Mouse (Mus musculus): ENCODE measurements around the gene Slc2a2. TPM values are rescaled to one million over a fixed set of nuclear protein-coding genes. Genes with fewer than 3 reads are reported as not detected.
A peak's percentile ranks its signal among the peaks of the same experiment; 100 is the strongest.
"Not testable (repeated sequence)": the region's sequence is repeated elsewhere in the genome, so short reads cannot be mapped to it uniquely, and the experiment has no call there.

Slc2a2 gene
- total RNA-seq, 2 experiments from 2014 or later: not detected

DNA sequence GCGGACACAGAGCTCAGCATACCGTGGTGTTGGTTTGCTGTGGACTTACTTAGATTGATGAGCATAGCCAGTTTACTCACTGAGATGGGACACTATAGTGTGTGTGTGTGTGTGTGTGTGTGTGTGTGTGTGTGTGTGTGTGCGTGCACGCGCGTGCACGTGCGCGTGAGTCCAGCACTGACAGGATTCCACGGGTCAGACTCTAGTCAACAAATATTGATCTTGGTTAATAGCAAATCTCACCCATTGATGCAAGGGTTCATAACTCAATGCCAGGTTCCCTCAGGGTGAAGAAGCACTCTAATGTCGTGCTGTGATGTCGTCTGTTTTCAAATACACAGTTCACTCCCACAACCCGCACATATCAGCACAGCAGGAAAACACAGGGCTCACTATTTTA lies 27.5 kb downstream of the Slc2a2 start:
- DNase-seq (ENCODE audit: extremely low spot score in 1 of 2, low spot score in 1 of 2): no peak

DNA sequence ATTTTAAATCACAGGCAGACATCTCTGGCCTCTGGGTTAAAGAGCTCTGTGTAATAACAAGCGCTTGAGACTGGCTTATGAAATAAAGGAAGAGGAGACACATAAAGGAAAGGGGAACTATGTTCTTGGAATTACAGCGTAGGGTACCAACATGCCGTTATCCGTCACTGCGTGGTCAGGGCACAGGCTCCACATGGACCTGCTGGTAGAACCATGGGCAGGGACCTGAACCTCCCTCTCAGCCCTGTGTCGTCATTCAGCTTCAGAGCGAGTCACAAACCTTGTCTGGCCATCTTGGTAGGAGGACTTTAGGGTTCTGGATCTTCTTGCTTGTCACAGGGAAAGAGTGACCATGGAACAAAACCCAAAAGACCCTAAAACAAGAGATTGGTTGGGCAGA lies 28.7 kb downstream of the Slc2a2 start:
- no peak for DNase-seq (ENCODE audit: extremely low spot score in 1 of 2, low spot score in 1 of 2)

GRCm38 (mm10) chr3:28734712-28735111 lies 37.0 kb downstream of the Slc2a2 start:
- no peak for DNase-seq (ENCODE audit: extremely low spot score in 1 of 2, low spot score in 1 of 2)

DNA sequence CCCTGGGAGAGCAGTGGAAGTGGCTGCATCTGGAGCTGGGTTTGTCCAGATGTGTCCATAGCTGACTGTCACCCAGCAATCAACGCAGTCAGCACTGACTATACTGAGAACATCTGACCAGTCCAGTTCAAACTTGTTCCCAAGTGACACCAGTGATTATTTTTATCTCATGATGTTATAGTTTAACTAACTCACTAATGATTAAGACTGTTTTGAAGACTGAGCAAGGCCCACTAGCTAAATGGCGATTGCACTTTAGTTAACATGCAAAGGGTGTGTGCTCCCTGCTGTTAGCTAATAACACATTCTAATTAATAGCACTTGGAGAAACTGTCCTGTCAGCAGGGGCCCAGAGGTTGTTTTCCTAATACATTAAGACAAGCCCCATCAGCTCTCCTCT lies 39.3 kb downstream of the Slc2a2 start:
- no peak for DNase-seq (ENCODE audit: extremely low spot score in 1 of 2, low spot score in 1 of 2)

DNA sequence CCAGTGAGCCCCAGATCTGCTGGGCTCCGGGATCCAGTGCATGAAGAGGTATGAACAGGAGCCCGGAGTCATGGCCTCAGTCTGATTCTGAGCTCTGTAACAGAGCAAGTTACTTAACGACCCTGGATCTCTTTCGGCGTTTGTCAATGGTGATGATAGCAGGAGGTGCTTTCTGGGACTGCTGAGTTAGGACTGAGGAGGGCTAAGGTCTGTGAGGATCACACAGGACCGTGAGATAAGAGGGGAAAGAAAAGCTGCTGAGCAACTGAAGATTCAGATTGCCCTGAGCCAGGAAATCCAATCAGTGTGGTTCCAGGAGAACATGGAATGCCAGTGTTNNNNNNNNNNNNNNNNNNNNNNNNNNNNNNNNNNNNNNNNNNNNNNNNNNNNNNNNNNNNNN lies 42.6 kb downstream of the Slc2a2 start:
- DNase-seq (ENCODE audit: extremely low spot score in 1 of 2, low spot score in 1 of 2): no peak

DNA sequence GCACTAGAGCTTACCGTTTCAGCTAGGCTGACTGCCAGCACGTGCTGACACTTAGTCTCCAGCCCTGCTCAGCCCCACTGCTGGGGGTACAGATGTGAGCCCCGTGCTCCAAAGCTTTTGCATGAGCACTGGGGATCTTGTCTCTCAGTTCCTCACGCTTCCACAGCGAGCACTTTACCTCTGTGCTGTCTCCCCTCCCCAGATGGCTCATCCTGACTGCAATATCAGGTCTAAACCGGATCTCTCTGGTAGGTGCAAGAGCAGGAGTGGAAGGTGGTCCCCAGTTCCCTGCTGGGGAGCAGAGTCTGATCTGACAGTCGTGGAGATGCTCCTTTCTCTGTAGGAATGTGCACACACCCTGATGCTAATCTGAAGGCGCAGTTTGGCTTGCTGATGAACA lies 45.5 kb downstream of the Slc2a2 start:
- DNase-seq (ENCODE audit: extremely low spot score in 1 of 2, low spot score in 1 of 2): no peak

DNA sequence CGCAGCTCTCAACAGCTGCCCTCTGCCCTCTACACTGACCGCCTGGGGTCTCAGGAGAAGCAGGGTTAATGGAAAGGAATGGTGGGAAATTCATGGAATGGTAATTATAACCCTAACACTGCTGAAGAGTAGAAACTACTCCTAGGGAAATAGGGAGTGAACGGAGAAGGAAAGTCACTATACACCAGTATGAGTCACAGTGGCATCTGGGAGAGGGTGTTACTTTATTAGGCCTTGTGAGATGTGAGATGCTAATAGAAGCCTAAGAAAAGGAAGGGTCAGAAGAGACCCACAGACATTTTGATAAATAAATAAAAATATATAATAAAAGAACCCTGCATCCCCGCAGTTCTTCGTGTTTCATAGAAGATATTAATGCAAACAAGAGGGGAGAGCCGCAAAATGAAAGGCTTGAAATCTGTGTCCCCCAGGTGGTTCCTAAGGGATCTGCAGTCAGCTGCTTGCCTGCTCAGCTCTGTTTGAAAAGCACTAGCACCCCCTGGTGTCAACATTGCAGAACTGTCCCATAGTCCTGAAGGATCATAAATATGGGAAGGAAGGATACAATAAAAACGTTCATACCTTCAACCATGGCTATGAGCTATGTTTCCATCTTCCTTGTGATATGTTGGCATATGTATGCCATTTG lies 48.3 kb downstream of the Slc2a2 start:
- DNase-seq (ENCODE audit: extremely low spot score in 1 of 2, low spot score in 1 of 2): peak; percentile 19 to 69

DNA sequence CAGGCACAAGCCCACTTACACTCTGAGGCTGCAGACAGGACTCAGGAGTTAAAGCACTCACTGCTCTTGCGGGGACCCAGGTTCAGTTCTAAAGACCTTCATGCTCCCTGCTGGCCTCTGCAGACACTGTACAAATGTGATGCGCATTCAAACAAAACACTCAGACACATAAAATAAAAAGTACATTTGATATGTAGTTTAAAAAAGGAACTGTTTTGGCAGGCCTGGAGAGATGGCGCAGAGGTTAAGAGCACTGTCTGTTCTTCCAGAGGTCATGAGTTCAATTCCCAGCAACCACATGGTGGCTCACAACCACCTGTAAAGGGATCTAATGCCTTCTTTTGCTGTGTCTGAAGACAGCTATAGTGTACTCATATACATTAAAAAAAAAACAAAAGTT lies 50.4 kb downstream of the Slc2a2 start:
- DNase-seq (ENCODE audit: extremely low spot score in 1 of 2, low spot score in 1 of 2): no peak

- DNase-seq (ENCODE audit: extremely low spot score in 1 of 2, low spot score in 1 of 2): no peak
These were observed 51.3 kb downstream of the Slc2a2 start for GRCm38 (mm10) chr3:28748956-28749355.

DNA sequence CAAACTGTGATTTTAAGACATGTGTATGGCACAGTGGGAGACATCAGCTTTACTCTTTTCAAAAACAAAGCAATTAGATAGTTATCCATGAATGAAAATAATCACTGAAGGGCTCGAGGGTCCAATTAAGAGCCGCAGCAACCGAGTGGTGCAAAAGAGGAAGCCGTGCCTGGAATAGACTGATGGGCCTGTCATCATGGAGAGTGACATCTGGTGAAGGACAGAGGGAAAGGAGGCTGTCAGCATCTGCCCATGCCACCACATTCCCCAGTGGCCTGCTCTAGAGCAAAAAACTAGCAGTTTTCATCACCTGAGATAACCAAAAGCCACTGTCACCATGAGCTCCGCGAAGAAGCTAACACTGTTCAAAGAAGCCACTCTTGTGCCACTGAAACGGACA lies 57.8 kb downstream of the Slc2a2 start:
- DNase-seq (ENCODE audit: extremely low spot score in 1 of 2, low spot score in 1 of 2): no peak

DNA sequence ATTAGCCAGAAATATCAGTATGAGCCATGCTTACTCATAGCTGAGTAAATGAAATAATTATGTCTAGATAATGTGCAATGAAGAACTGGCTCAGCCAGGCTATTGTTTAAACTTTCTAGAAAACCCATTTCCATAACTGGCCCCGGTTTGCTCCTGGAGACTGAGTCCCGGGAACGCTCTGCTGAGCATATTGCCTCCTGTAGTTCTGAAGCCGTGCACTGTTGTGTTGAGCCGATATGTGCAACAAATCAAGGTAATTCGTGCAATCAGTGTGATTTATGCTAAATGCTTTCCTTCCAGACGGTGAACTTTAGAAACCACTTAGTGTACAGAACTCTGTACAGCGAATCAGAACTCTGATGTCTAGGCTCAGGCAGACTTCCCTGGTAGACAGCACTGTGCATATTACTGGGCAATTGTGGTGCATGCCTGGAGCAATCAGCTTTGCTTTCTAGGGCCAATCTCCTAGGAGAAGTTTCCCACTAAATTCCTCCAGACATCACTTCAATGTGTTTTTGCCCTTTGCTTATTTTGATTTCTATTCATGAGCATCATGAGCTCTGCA lies 63.6 kb downstream of the Slc2a2 start:
- no peak for DNase-seq (ENCODE audit: extremely low spot score in 1 of 2, low spot score in 1 of 2)

DNA sequence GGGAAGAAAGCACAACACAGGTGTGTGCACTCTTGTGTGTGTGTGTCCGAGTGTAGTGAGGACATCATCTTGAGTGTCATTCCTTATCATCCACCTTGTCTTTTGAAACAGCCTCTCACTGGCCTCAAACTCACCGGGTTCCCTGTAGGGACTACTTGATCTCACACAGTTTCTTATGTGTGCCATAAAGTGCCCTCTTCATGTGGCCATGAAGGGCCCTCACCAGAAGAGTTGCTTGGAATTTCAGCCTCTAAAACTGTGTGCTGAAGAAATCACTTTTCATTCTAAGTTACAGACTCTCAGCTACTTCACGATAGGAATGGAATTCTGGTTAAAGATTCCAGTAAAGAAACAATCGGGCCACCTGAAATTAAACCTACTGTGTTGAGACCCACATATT lies 69.2 kb downstream of the Slc2a2 start:
- no peak for DNase-seq (ENCODE audit: extremely low spot score in 1 of 2, low spot score in 1 of 2)

GRCm38 (mm10) chr3:28768222-28768621 lies 70.5 kb downstream of the Slc2a2 start:
- DNase-seq (ENCODE audit: extremely low spot score in 1 of 2, low spot score in 1 of 2): no peak

DNA sequence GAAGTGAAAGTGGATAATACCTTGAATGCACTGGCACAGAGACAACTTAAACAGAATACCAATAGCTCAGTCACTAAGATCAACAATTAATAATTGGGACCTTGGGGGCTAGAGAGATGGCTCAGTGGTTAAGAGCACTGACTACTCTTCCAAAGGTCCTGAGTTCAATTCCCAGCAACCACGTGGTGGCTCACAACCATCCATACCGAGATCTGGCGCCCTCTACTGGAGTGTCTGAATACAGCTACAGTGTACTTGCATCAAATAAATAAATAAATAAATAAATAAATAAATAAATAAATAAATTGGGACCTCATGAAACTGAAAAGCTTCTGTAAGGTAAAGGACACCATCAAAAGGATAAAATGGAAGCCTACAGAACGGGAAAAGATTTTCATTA lies 75.2 kb downstream of the Slc2a2 start:
- DNase-seq (ENCODE audit: extremely low spot score in 1 of 2, low spot score in 1 of 2): not testable (repeated sequence)

DNA sequence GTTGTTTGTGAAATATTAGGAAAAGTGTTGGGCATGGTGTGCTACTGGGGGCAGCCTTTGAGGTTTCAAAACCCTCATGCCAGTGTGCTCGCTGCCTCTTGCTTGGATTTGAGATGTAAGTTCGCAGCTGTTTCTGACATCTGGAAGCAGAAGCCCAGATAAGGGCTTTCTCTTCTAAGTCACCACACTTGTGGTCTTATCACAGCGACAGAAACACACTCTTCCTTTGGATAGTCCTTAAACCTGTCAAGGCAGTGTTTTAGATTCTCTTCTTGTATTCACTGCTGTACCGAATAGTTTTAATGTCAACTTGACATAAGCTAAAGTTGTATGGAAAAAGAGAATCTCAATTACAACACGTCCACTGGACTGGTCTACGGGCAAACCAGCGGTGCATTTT lies 77.7 kb downstream of the Slc2a2 start:
- DNase-seq (ENCODE audit: extremely low spot score in 1 of 2, low spot score in 1 of 2): no peak

DNA sequence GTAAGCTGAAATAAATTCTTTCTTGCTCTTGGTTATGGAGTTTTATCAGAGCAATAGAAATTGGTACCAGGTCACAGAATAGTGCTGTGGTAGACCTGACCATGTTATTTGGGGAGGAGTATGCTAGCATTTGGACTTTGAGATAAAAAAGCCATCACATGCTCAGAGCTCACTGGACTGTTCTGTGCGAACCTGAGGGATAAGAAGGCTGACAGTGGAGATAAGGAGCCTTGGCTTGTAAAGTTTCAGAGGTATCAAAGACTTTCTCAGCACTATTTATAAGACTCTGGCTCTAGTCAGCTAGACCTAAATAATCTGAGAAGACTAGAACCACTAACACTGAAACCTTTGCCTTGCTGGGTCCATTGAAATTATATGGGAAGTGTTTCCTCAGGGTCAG lies 78.3 kb downstream of the Slc2a2 start:
- no peak for DNase-seq (ENCODE audit: extremely low spot score in 1 of 2, low spot score in 1 of 2)

- DNase-seq (ENCODE audit: extremely low spot score in 1 of 2, low spot score in 1 of 2): no peak
These were observed 78.8 kb downstream of the Slc2a2 start for GRCm38 (mm10) chr3:28776491-28776890.

- no peak for DNase-seq (ENCODE audit: extremely low spot score in 1 of 2, low spot score in 1 of 2)
These were observed 82.8 kb downstream of the Slc2a2 start for GRCm38 (mm10) chr3:28780511-28780910.

Other genes with a start within 250 kb of the Slc2a2 start
- gene Eif5a2, start 83.4 kb downstream of the Slc2a2 start, total RNA-seq (2021): 10 to 100 TPM; 26.7 to 27.3 TPM
- gene Rpl22l1, start 107.5 kb downstream of the Slc2a2 start, total RNA-seq (2021): 100 to 1,000 TPM; 175 to 209 TPM
- not detected for gene Gm1527, start 194.7 kb downstream of the Slc2a2 start, total RNA-seq (2021)

Data from layer of hippocampus, postnatal 25 days (tissue).